15 mouse cellular contexts compared by ENCODE assay signal in the genomic region with DNA sequence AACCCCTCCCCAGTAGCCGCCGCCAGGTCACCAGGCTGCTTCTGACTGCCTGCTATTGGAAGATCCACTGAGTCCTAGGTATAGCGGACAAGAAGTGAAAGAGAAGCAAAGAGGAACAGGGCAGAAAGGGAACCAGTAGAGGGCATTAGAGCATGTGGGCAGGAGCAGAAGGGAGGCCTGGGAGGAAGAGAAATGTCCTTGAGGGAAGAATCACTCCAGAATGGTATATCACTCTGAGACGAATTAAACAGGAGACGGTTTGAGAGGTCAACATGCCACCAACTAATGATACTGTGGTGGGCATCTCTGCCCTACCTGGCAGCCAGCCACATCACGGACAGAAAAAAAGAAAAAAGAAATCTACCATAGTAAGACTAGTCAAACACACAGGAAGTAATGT. TPM values are rescaled to one million over a fixed set of nuclear protein-coding genes. Genes with fewer than 3 reads are reported as not detected.
A peak's percentile ranks its signal among the peaks of the same experiment; 100 is the strongest.
DNase-seq lines count a peak whose midpoint lies in the region; ATAC-seq and TF ChIP-seq lines count a peak whose summit lies in the region.
"Had no signal": no experiment of that assay in that cellular context is flagged by ENCODE, and none has a peak within 500 bp of the region (broad histone marks: within the 10 kb centered on the region; RNA-seq: fewer than 3 reads in every experiment).

No protein-coding gene starts in this region.

- TF ChIP-seq EP300 in ES-Bruce4 (IDR thresholded peaks at IDR 0.05; ENCODE audit: insufficient read depth, low read depth, low read length): no peak

- H3K4me2 ChIP-seq in intestine, postnatal 0 days (replicated peaks; ENCODE audit: low read depth): no peak overlapping the region
- H3K4me2 ChIP-seq in intestine, embryonic 16.5 days (ENCODE audit: low read depth, low read length): no peak overlapping the region
- H3K4me2 ChIP-seq: embryonic facial prominence, embryonic 15.5 days; hindbrain, embryonic 15.5 days; neural tube, embryonic 13.5 days had no signal

- no peak overlapping the region for H3K4me3 ChIP-seq in intestine, postnatal 0 days (ENCODE audit: low read depth, low read length)
- H3K4me3 ChIP-seq in intestine, embryonic 16.5 days (ENCODE audit: low read length): no peak overlapping the region
- no peak overlapping the region for H3K4me3 ChIP-seq in ES-Bruce4 (ENCODE audit: low read depth, low read length)
- H3K4me3 ChIP-seq: embryonic facial prominence, embryonic 15.5 days; hindbrain, embryonic 15.5 days; neural tube, embryonic 13.5 days had no signal

- TF ChIP-seq CTCF in intestine, postnatal 0 days (IDR thresholded peaks at IDR 0.05; ENCODE audit: low read depth): peak; percentile 75
- peak; percentile 16 for TF ChIP-seq CTCF in ES-Bruce4 (IDR thresholded peaks at IDR 0.05; ENCODE audit: low read depth, low read length)

- H3K27ac ChIP-seq in intestine, postnatal 0 days (ENCODE audit: low read depth, low read length): no peak overlapping the region
- no peak overlapping the region for H3K27ac ChIP-seq in intestine, embryonic 16.5 days (ENCODE audit: low read length)
- H3K27ac ChIP-seq in ES-Bruce4 (ENCODE audit: insufficient read depth, low read length): no peak overlapping the region
- H3K27ac ChIP-seq: embryonic facial prominence, embryonic 15.5 days; hindbrain, embryonic 15.5 days; macrophage; neural tube, embryonic 13.5 days had no signal

- no peak for TF ChIP-seq POLR2A in ES-Bruce4 (IDR thresholded peaks at IDR 0.05; ENCODE audit: insufficient read depth, low read length)

- no peak for ATAC-seq in intestine, postnatal 0 days
- no peak for ATAC-seq in intestine, embryonic 16.5 days
- peak; percentile 78 for ATAC-seq in common myeloid progenitor, adult 5-6 weeks (replicated peaks; ENCODE audit: low read depth, poor library complexity, severe bottlenecking)

- H3K9me3 ChIP-seq in intestine, postnatal 0 days (ENCODE audit: control insufficient read depth): no peaks in the 10 kb centered on the region
- no peaks in the 10 kb centered on the region for H3K9me3 ChIP-seq in intestine, embryonic 16.5 days (ENCODE audit: control insufficient read depth, low read length)
- H3K9me3 ChIP-seq in ES-Bruce4 (replicated peaks; ENCODE audit: control insufficient read depth, insufficient read depth, low read length, poor library complexity, severe bottlenecking): no peaks in the 10 kb centered on the region
- H3K9me3 ChIP-seq: embryonic facial prominence, embryonic 15.5 days; hindbrain, embryonic 15.5 days; neural tube, embryonic 13.5 days had no signal

- DNase-seq in adipocyte (ENCODE audit: low spot score): peak; percentile 29
- DNase-seq in MN1 (ENCODE audit: low spot score): no peak
- no peak for DNase-seq in natural killer cell, adult 2 months (ENCODE audit: low spot score in 2 of 2)
- DNase-seq: adrenal gland, postnatal 36 days; gastrocnemius, postnatal 10 days; layer of hippocampus, postnatal 36 days had no signal

- H3K36me3 ChIP-seq in intestine, postnatal 0 days (ENCODE audit: control insufficient read depth, insufficient read depth): no peaks in the 10 kb centered on the region
- no peaks in the 10 kb centered on the region for H3K36me3 ChIP-seq in intestine, embryonic 16.5 days (ENCODE audit: control insufficient read depth, insufficient read depth, low read length)
- no peaks in the 10 kb centered on the region for H3K36me3 ChIP-seq in ES-Bruce4 (ENCODE audit: control insufficient read depth, insufficient read depth, low read length, poor library complexity, severe bottlenecking)
- H3K36me3 ChIP-seq: embryonic facial prominence, embryonic 15.5 days; hindbrain, embryonic 15.5 days; neural tube, embryonic 13.5 days had no signal

- H3K4me1 ChIP-seq in intestine, postnatal 0 days (replicated peaks; ENCODE audit: control insufficient read depth, insufficient read depth, low read length): peaks cover 3% of the 10 kb centered on the region; the same call in 1 of the 2 replicates
- peaks cover 4% of the 10 kb centered on the region for H3K4me1 ChIP-seq in intestine, embryonic 16.5 days (ENCODE audit: control insufficient read depth, insufficient read depth, low read length)
- H3K4me1 ChIP-seq in ES-Bruce4 (ENCODE audit: control insufficient read depth, insufficient read depth, low read length): no peaks in the 10 kb centered on the region

- WGBS in intestine, postnatal 0 days: 88% methylated on average over 6 of the region's 6 CpGs
- 84% methylated on average over 6 of the region's 6 CpGs for WGBS in intestine, embryonic 16.5 days

- H3K9ac ChIP-seq in intestine, postnatal 0 days (ENCODE audit: low read depth, low read length): no peak overlapping the region
- no peak overlapping the region for H3K9ac ChIP-seq in intestine, embryonic 16.5 days (ENCODE audit: low read depth, low read length)
- no peak overlapping the region for H3K9ac ChIP-seq in ES-Bruce4 (ENCODE audit: low read depth, poor library complexity, severe bottlenecking)
- H3K9ac ChIP-seq: embryonic facial prominence, embryonic 15.5 days; hindbrain, embryonic 15.5 days; neural tube, embryonic 13.5 days had no signal

- no peaks in the 10 kb centered on the region for H3K27me3 ChIP-seq in intestine, postnatal 0 days (replicated peaks; ENCODE audit: control insufficient read depth, insufficient read depth, low read length)
- H3K27me3 ChIP-seq in intestine, embryonic 16.5 days (replicated peaks; ENCODE audit: control insufficient read depth, insufficient read depth, low read length): no peaks in the 10 kb centered on the region
- no peaks in the 10 kb centered on the region for H3K27me3 ChIP-seq in ES-Bruce4 (ENCODE audit: control insufficient read depth, insufficient read depth, low read length, poor library complexity, severe bottlenecking)
- H3K27me3 ChIP-seq: embryonic facial prominence, embryonic 15.5 days; hindbrain, embryonic 15.5 days; neural tube, embryonic 13.5 days had no signal

RNA-seq across cellular contexts. Expression of a gene that starts 9.9 kb away (rescaled TPM):
- 0.77 and 0.82 TPM in 2 replicates for polyA plus RNA-seq in intestine, postnatal 0 days (2015; fragmentation: Nextera tagmentation; extraction: Ambion mirVana)
- 0.09 and 0.34 TPM in 2 replicates for polyA plus RNA-seq in intestine, embryonic 16.5 days (2015; fragmentation: Nextera tagmentation; extraction: Ambion mirVana)
- polyA plus RNA-seq in ES-Bruce4 (2011; ENCODE audit: insufficient read depth, insufficient read length, low read depth, missing spikeins): 0.46 TPM in 1 of 2 replicates, not detected in the other
- 0.09 TPM in 1 of 2 replicates, not detected in the other for total RNA-seq in common myeloid progenitor, adult 5-6 weeks (2017)
- total RNA-seq: adrenal gland, postnatal 36 days; gastrocnemius, postnatal 10 days; layer of hippocampus, postnatal 36 days had no signal
- polyA plus RNA-seq: embryonic facial prominence, embryonic 15.5 days; hindbrain, embryonic 15.5 days; macrophage; neural tube, embryonic 13.5 days; urinary bladder, adult 2 months had no signal
